Comparison of ENCODE assay signal across 20 mouse cellular contexts in the genomic region with DNA sequence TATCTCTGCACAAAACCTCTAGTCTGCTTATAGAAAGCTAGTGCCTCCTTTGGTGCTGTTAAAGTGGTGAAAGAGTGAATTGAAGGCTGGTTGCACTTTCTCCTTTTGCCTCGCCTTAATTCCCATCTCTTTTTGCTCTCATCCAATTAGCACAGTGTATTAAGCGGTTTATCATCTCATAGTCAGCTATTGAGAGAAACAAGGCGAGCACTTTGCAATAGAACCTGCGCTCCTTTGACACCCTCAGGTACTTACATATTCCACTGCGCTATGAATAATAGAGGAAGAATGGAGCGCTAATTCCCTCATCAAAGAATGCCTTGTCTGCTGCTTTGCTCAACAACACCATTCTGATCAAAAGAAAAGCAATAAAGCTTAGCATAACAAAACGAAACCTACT. TPM values are rescaled to one million over a fixed set of nuclear protein-coding genes. Genes with fewer than 3 reads are reported as not detected.
DNase-seq lines count a peak whose midpoint lies in the region; ATAC-seq lines count a peak whose summit lies in the region.
"Had no signal": no experiment of that assay in that cellular context is flagged by ENCODE, and none has a peak within 500 bp of the region (broad histone marks: within the 10 kb centered on the region; RNA-seq: fewer than 3 reads in every experiment).

No protein-coding gene starts in this region.

- H3K27ac ChIP-seq in embryonic facial prominence, embryonic 11.5 days (replicated peaks; ENCODE audit: low read depth, low read length): no peak overlapping the region
- H3K27ac ChIP-seq in embryonic facial prominence, embryonic 10.5 days (replicated peaks): no peak overlapping the region
- H3K27ac ChIP-seq in midbrain, embryonic 13.5 days: no peak overlapping the region
- H3K27ac ChIP-seq in midbrain, embryonic 10.5 days (replicated peaks): no peak overlapping the region
- H3K27ac ChIP-seq in forebrain, embryonic 12.5 days: 0 out of 2 replicates have a peak overlapping the region, but pooled peaks have one; percentile 91
- H3K27ac ChIP-seq in forebrain, embryonic 16.5 days (ENCODE audit: low read length): no peak overlapping the region
- H3K27ac ChIP-seq in liver, embryonic 11.5 days (ENCODE audit: low read depth, low read length): no peak overlapping the region
- H3K27ac ChIP-seq: embryonic facial prominence, embryonic 12.5 days; heart, adult 2 months; heart, embryonic 15.5 days; hindbrain, embryonic 15.5 days had no signal

- H3K36me3 ChIP-seq in embryonic facial prominence, embryonic 11.5 days (replicated peaks; ENCODE audit: control insufficient read depth, insufficient read depth, low read depth, low read length): no peaks in the 10 kb centered on the region
- H3K36me3 ChIP-seq in embryonic facial prominence, embryonic 10.5 days (replicated peaks): no peaks in the 10 kb centered on the region
- no peaks in the 10 kb centered on the region for H3K36me3 ChIP-seq in midbrain, embryonic 13.5 days
- H3K36me3 ChIP-seq in midbrain, embryonic 10.5 days: no peaks in the 10 kb centered on the region
- no peaks in the 10 kb centered on the region for H3K36me3 ChIP-seq in forebrain, embryonic 12.5 days (replicated peaks)
- no peaks in the 10 kb centered on the region for H3K36me3 ChIP-seq in forebrain, embryonic 16.5 days (ENCODE audit: control insufficient read depth, insufficient read depth)
- no peaks in the 10 kb centered on the region for H3K36me3 ChIP-seq in liver, embryonic 11.5 days (ENCODE audit: control insufficient read depth, insufficient read depth, low read length)
- H3K36me3 ChIP-seq: embryonic facial prominence, embryonic 12.5 days; heart, embryonic 15.5 days; hindbrain, embryonic 15.5 days had no signal

- no peak overlapping the region for H3K4me3 ChIP-seq in embryonic facial prominence, embryonic 11.5 days (ENCODE audit: low read depth, low read length)
- no peak overlapping the region for H3K4me3 ChIP-seq in embryonic facial prominence, embryonic 10.5 days
- H3K4me3 ChIP-seq in midbrain, embryonic 13.5 days (replicated peaks): no peak overlapping the region
- H3K4me3 ChIP-seq in midbrain, embryonic 10.5 days: no peak overlapping the region
- H3K4me3 ChIP-seq in forebrain, embryonic 12.5 days (replicated peaks): no peak overlapping the region
- H3K4me3 ChIP-seq in forebrain, embryonic 16.5 days (replicated peaks; ENCODE audit: low read length): no peak overlapping the region
- no peak overlapping the region for H3K4me3 ChIP-seq in liver, embryonic 11.5 days (ENCODE audit: low read depth, low read length)
- H3K4me3 ChIP-seq: embryonic facial prominence, embryonic 12.5 days; heart, adult 2 months; heart, embryonic 15.5 days; hindbrain, embryonic 15.5 days had no signal

- H3K4me1 ChIP-seq in embryonic facial prominence, embryonic 11.5 days (ENCODE audit: control insufficient read depth, insufficient read depth, low read length): no peaks in the 10 kb centered on the region
- peaks cover 13% of the 10 kb centered on the region for H3K4me1 ChIP-seq in embryonic facial prominence, embryonic 10.5 days
- H3K4me1 ChIP-seq in midbrain, embryonic 13.5 days (replicated peaks): peaks cover 9% of the 10 kb centered on the region
- peaks cover 15% of the 10 kb centered on the region for H3K4me1 ChIP-seq in midbrain, embryonic 10.5 days
- H3K4me1 ChIP-seq in forebrain, embryonic 12.5 days: peaks cover 10% of the 10 kb centered on the region
- H3K4me1 ChIP-seq in forebrain, embryonic 16.5 days (replicated peaks; ENCODE audit: control insufficient read depth, insufficient read depth, low read length): peaks cover 20% of the 10 kb centered on the region
- no peaks in the 10 kb centered on the region for H3K4me1 ChIP-seq in liver, embryonic 11.5 days (replicated peaks; ENCODE audit: control insufficient read depth, insufficient read depth, low read length)

- peak; percentile 1 for DNase-seq in embryonic facial prominence, embryonic 11.5 days (ENCODE audit: low spot score)
- DNase-seq in embryonic facial prominence, embryonic 10.5 days (ENCODE audit: low spot score): no peak
- DNase-seq in midbrain, embryonic 10.5 days (ENCODE audit: low spot score): no peak
- no peak for DNase-seq in liver, embryonic 11.5 days (ENCODE audit: low spot score)
- DNase-seq: adrenal gland, postnatal 10 days; cerebellum, adult 11-12 months; cerebellum, adult 9-10 months; cerebellum, postnatal 25 days; gastrocnemius, postnatal 10 days; heart, adult 2 months; heart, postnatal 14 days had no signal

- H3K27me3 ChIP-seq in embryonic facial prominence, embryonic 11.5 days (ENCODE audit: control insufficient read depth, insufficient read depth, low read length): peaks cover 24% of the 10 kb centered on the region
- peaks cover 93% of the 10 kb centered on the region for H3K27me3 ChIP-seq in embryonic facial prominence, embryonic 10.5 days (replicated peaks; ENCODE audit: low read depth, poor library complexity, severe bottlenecking)
- H3K27me3 ChIP-seq in midbrain, embryonic 13.5 days: peaks cover 90% of the 10 kb centered on the region
- peaks cover 98% of the 10 kb centered on the region for H3K27me3 ChIP-seq in midbrain, embryonic 10.5 days (ENCODE audit: low read depth, poor library complexity, severe bottlenecking)
- H3K27me3 ChIP-seq in forebrain, embryonic 12.5 days: peaks cover 10% of the 10 kb centered on the region; the same call in 1 of the 2 replicates
- peaks cover 4% of the 10 kb centered on the region; the same call in 1 of the 2 replicates for H3K27me3 ChIP-seq in forebrain, embryonic 16.5 days (replicated peaks; ENCODE audit: control insufficient read depth, insufficient read depth, low read length)
- H3K27me3 ChIP-seq in liver, embryonic 11.5 days (replicated peaks; ENCODE audit: control insufficient read depth, insufficient read depth, low read length): peaks cover 63% of the 10 kb centered on the region

- no peak for ATAC-seq in embryonic facial prominence, embryonic 11.5 days (replicated peaks; ENCODE audit: insufficient number of reproducible peaks, low FRiP score, low TSS enrichment, low read depth)
- ATAC-seq in midbrain, embryonic 13.5 days: peak; percentile 25; the same call in 1 of the 2 replicates
- ATAC-seq in forebrain, embryonic 12.5 days (ENCODE audit: low FRiP score): peak; percentile 75
- ATAC-seq in forebrain, embryonic 16.5 days: peak; percentile 42
- no peak for ATAC-seq in frontal cortex, adult (ENCODE audit: low TSS enrichment)
- ATAC-seq in liver, embryonic 11.5 days (replicated peaks; ENCODE audit: low FRiP score): no peak
- ATAC-seq: intestine, postnatal 0 days had no signal

- H3K4me2 ChIP-seq in embryonic facial prominence, embryonic 11.5 days (ENCODE audit: low read depth, low read length): no peak overlapping the region
- no peak overlapping the region for H3K4me2 ChIP-seq in midbrain, embryonic 13.5 days (replicated peaks)
- H3K4me2 ChIP-seq in forebrain, embryonic 12.5 days: no peak overlapping the region
- no peak overlapping the region for H3K4me2 ChIP-seq in forebrain, embryonic 16.5 days (ENCODE audit: low read length)
- H3K4me2 ChIP-seq in liver, embryonic 11.5 days: no peak overlapping the region
- H3K4me2 ChIP-seq: embryonic facial prominence, embryonic 12.5 days; heart, embryonic 11.5 days; heart, embryonic 15.5 days; hindbrain, embryonic 15.5 days had no signal

- H3K9me3 ChIP-seq in embryonic facial prominence, embryonic 11.5 days (replicated peaks; ENCODE audit: control insufficient read depth, low read length): no peaks in the 10 kb centered on the region
- no peaks in the 10 kb centered on the region for H3K9me3 ChIP-seq in embryonic facial prominence, embryonic 10.5 days
- no peaks in the 10 kb centered on the region for H3K9me3 ChIP-seq in midbrain, embryonic 13.5 days
- no peaks in the 10 kb centered on the region for H3K9me3 ChIP-seq in midbrain, embryonic 10.5 days (replicated peaks)
- no peaks in the 10 kb centered on the region for H3K9me3 ChIP-seq in forebrain, embryonic 12.5 days
- H3K9me3 ChIP-seq in forebrain, embryonic 16.5 days (ENCODE audit: control insufficient read depth, low read length): no peaks in the 10 kb centered on the region
- no peaks in the 10 kb centered on the region for H3K9me3 ChIP-seq in liver, embryonic 11.5 days (ENCODE audit: control insufficient read depth, low read length)
- H3K9me3 ChIP-seq: embryonic facial prominence, embryonic 12.5 days; heart, embryonic 15.5 days; hindbrain, embryonic 15.5 days had no signal

- 10% methylated on average over 7 of the region's 7 CpGs for WGBS in embryonic facial prominence, embryonic 11.5 days
- 13% methylated on average over 7 of the region's 7 CpGs for WGBS in embryonic facial prominence, embryonic 10.5 days
- WGBS in midbrain, embryonic 13.5 days: 13% methylated on average over 7 of the region's 7 CpGs
- WGBS in midbrain, embryonic 10.5 days: 14% methylated on average over 7 of the region's 7 CpGs
- WGBS in forebrain, embryonic 12.5 days: 11% methylated on average over 7 of the region's 7 CpGs
- WGBS in forebrain, embryonic 16.5 days: 8% methylated on average over 7 of the region's 7 CpGs
- 11% methylated on average over 7 of the region's 7 CpGs for WGBS in liver, embryonic 11.5 days

- H3K9ac ChIP-seq in embryonic facial prominence, embryonic 11.5 days (replicated peaks; ENCODE audit: low read length): no peak overlapping the region
- H3K9ac ChIP-seq in midbrain, embryonic 13.5 days (replicated peaks): no peak overlapping the region
- H3K9ac ChIP-seq in forebrain, embryonic 12.5 days: no peak overlapping the region
- H3K9ac ChIP-seq in forebrain, embryonic 16.5 days (replicated peaks; ENCODE audit: low read depth, low read length): no peak overlapping the region
- no peak overlapping the region for H3K9ac ChIP-seq in liver, embryonic 11.5 days (ENCODE audit: low read depth, low read length)
- H3K9ac ChIP-seq: embryonic facial prominence, embryonic 12.5 days; heart, embryonic 15.5 days; hindbrain, embryonic 15.5 days had no signal

RNA-seq across cellular contexts. Expression of a gene that starts 15.6 kb away (rescaled TPM):
- 2.1 and 3.2 TPM in 2 replicates for polyA plus RNA-seq in embryonic facial prominence, embryonic 11.5 days (2014; fragmentation: Nextera tagmentation; extraction: Ambion mirVana)
- 2.0 and 2.1 TPM in 2 replicates for polyA plus RNA-seq in embryonic facial prominence, embryonic 10.5 days (2016; fragmentation: Nextera tagmentation; extraction: Ambion mirVana)
- polyA plus RNA-seq in midbrain, embryonic 13.5 days (2015; fragmentation: Nextera tagmentation; extraction: Ambion mirVana): 13.9 and 16.4 TPM in 2 replicates
- 7.6 and 9.8 TPM in 2 replicates for polyA plus RNA-seq in midbrain, embryonic 10.5 days (2016; fragmentation: Nextera tagmentation; extraction: Ambion mirVana)
- polyA plus RNA-seq in forebrain, embryonic 12.5 days (2016; fragmentation: Nextera tagmentation; extraction: Ambion mirVana): 69.1 and 78.4 TPM in 2 replicates
- 41.3 and 42.8 TPM in 2 replicates for polyA plus RNA-seq in forebrain, embryonic 16.5 days (2015; fragmentation: Nextera tagmentation; extraction: Ambion mirVana)
- polyA plus RNA-seq in liver, embryonic 11.5 days (2014; fragmentation: Nextera tagmentation; extraction: Ambion mirVana): 0.40 and 0.69 TPM in 2 replicates
- polyA plus RNA-seq: heart, adult 2 months; heart, embryonic 15.5 days had no signal

Comparison
In these comparisons a context has a peak if more than half of its experiments do, and no peak if none do; other contexts are left out.
1. ATAC-seq: peak in midbrain, embryonic 13.5 days (single experiment), forebrain, embryonic 12.5 days (single experiment) and forebrain, embryonic 16.5 days (single experiment); none in embryonic facial prominence, embryonic 11.5 days (single experiment), frontal cortex, adult (single experiment) and liver, embryonic 11.5 days (single experiment).